Mouse (Mus musculus) brown adipose tissue, adult 24 weeks (tissue): ENCODE results near the gene Igfbp2. TPM values are rescaled to one million over a fixed set of nuclear protein-coding genes. Genes with fewer than 3 reads are reported as not detected.
A peak's percentile ranks its signal among the peaks of the same experiment; 100 is the strongest.

ENCODE experiments used
- H3K27ac ChIP-seq: fragments of 200-500 bp; replicated peaks from 2 replicates; pipeline ENCODE4 v1.5.1; 2012; ENCODE audit warnings: low read depth, mild to moderate bottlenecking, low read length
- H3K4me1 ChIP-seq: fragments of 200-500 bp; 2 replicates; pipeline ENCODE4 v1.6.1; 2012; ENCODE audit warnings: low read length, mixed read lengths; ENCODE audit not compliant: control insufficient read depth, insufficient read depth, insufficient read length
- H3K4me3 ChIP-seq: fragments of 200-500 bp; 2 replicates; pipeline ENCODE4 v1.5.1; 2012; ENCODE audit warnings: low read depth, mild to moderate bottlenecking, low read length, moderate library complexity; ENCODE audit not compliant: insufficient read depth
- polyA plus RNA-seq: library from polyadenylated mRNA; stranded (reverse); fragments of >200 nt; gene quantifications from 2 replicates; pipeline ENCODE4 v1.2.4, GENCODE M21; 2012; ENCODE audit not compliant: missing spikeins, insufficient read depth, insufficient read length

The Igfbp2 gene
- polyA plus RNA-seq, 1 experiment, result 1.1 TPM

DNA sequence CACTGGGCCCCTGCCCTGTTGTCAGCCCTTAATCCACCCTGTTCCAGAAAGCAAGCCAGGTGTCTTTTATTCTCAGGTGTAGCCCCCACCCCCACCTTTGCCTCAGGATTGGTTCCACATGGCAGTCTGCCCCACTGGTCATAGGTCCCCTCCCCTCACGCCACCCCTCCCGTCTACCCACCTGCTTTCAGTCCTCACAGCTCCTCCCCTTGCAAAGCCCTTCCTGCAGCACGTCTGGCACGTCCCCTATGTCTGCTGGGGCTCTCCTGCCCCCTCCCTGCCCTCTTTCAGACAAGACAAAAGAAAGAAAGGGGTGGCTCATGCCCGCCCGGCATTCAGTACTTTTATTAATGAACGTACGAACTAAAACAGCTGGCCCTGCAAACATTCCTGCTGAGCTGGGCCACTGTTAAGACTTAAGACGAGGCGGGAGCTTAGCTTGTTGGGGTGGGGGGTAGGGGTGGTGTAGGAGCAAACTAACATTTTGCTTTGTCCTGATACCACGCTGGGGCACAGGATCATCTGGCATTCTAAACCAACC lies 18.2 kb upstream of the Igfbp2 start:
- no peak overlapping the region for H3K4me3 ChIP-seq
- no peak overlapping the region for H3K27ac ChIP-seq
- H3K4me1 ChIP-seq, result no peaks in the 10 kb centered on the region

DNA sequence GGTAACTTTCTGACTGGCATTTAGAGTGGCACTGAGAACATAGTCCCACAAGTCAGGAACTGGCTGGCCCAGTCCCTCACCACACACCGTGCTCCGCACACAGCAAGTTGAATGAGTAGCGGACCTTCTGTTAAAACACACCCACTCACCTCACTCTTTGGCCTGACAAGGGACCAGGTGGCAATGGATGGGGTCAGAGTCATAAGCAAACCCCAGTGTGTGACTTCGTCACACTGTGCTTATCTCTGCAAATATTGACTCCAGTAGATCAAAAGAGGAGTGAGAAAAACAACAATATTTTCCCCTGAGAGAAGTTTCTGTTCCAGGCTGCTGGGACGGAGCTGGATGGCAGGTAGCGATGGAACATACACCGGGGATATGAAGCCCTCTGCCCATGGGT lies 15.0 kb upstream of the Igfbp2 start:
- no peaks in the 10 kb centered on the region for H3K4me1 ChIP-seq
- no peak overlapping the region for H3K27ac ChIP-seq
- H3K4me3 ChIP-seq, result no peak overlapping the region

DNA sequence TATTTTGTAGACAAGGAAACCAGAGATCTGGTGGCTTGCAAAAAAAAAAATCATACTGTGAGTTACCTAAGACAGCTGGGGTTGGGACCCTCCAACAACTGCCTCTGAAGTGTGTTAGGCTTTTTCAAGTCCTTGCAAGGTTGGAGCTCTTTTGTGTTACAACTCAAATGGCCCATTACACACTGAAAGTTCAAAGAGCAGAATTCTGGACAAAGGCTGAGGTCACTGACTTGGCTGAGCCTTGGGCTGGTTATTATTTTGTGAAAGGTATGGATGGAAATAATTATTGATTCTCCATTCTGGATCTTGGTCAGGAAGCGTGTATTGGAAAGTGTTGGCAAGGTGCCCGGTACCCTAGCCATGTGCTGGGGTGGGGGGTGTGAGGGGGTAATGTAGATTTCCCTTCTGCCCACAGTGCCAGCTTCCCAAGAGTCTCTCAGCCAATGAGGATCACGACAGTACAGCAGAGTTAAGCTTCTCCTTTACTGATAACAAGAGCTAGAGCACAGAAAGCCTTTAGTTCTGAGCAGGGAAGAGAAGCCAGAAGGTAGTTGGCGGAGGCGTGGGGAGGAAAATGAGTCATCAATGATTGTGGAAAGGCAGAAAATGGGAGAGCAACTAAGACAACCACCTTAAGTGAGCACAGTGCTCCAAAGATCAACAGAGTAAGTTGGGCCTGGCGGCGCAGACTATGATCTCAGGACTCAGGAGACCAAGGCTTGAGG lies 14.2 kb upstream of the Igfbp2 start:
- Histone ChIP-seq H3K4me3 (no peak overlapping the region), H3K27ac (no peak overlapping the region), H3K4me1 (no peaks in the 10 kb centered on the region)

DNA sequence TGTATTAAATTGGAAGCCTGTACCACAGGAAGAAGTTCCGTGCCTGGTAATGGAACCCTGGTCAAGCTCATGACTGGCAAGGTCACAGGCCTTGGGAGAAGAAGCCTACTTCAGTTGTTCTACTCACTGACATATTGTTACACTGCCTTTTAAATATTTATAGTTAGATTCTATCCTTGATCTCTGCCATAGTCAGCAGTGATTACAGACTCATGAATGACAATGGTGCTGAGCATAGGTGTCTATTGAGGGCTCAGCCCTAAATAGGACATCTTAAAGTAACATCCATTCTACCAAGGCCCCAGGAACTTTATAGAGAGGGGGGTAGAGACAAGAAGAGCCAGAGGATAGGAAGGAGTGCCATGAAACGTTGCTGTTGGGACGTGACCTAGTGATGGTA lies 13.2 kb upstream of the Igfbp2 start:
- H3K4me3 ChIP-seq, result no peak overlapping the region
- no peaks in the 10 kb centered on the region for H3K4me1 ChIP-seq
- no peak overlapping the region for H3K27ac ChIP-seq

DNA sequence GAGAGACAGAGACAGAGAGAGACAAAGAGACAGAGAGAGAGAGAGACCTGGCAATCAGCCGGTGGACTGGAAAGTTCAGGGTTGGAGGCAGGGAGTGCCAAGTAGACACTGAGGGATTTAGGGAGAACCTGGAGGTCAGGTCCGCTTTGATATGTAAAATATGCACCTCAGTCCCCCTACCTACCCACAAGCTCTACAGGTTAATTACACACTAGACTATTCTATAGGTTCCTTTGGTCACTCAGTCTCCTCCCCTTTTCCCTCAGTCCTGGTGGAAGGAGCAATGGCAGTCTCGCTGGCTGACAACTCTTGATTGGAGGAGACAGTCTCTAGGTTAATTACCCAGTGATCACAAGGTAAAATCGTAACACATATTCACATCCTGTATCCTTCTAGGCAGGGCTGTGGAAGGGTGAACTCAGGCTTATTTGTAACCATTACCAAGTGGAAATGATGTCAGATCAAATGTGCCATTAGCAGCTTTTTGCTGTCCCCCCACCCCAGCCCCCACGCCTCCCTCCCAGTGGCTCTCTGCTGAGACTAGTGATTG lies 11.1 kb upstream of the Igfbp2 start:
- no peaks in the 10 kb centered on the region for H3K4me1 ChIP-seq
- H3K4me3 ChIP-seq, result no peak overlapping the region

DNA sequence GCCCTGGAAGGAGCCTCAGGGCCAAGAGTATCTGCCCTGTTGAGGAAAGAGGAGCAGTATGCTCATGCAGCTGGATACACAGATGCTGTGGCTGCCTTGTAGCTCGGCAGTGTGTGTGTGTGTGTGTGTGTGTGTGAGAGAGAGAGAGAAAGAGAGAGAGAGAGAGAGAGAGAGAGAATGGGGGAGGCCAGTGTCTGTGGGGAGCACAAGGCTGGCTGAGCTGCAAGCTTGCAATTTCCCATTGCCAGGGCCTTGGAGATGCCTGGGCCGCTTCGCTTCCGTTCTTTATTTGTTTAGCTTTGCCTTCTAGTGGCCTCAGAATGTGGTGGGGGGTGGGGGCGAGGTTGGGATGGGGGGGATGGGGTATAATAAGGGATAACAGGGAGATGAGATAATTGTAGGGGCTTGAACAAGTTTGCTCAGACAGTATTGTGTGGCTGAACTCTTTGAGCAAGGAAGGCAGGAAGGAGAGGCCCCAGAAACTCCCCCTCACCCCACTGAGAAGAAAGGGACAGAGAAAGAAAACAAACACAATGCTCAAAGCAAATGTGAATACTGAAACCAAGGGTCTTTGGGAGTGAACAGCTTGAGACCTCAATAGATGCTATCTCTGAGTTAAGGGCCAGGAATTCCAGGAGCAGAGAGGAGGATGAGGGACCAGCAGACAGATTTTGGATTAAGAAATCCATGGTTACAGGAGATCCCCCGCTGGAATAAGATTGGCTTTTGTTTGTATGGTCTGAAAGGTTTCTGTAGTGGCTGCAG lies 10.5 kb upstream of the Igfbp2 start:
- no peak overlapping the region for H3K27ac ChIP-seq
- no peaks in the 10 kb centered on the region for H3K4me1 ChIP-seq
- no peak overlapping the region for H3K4me3 ChIP-seq

More for the DNA sequence above, 11.1 kb upstream of the Igfbp2 start:
- H3K27ac ChIP-seq, result no peak overlapping the region

DNA sequence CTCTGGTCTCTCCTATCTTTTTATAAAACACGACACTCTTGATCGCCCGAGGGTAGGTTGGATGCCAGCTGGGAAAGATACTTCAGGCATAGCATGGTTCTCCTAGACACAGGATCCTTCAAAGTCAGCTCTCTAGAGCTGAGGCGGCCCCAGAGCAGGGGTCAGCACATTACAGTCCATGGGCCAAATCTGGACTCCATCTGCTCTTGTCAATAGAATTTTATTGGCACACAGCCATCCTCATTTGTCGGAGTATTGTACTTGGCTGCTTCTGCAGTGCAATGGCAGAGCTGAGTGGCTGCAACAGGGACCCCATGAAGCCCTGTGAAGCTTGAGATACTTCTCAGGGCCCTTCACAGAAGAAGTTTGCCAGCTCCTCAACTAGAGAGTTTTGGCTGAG lies 9.1 kb upstream of the Igfbp2 start:
- Histone ChIP-seq H3K4me1 (no peaks in the 10 kb centered on the region), H3K27ac (no peak overlapping the region), H3K4me3 (no peak overlapping the region)

DNA sequence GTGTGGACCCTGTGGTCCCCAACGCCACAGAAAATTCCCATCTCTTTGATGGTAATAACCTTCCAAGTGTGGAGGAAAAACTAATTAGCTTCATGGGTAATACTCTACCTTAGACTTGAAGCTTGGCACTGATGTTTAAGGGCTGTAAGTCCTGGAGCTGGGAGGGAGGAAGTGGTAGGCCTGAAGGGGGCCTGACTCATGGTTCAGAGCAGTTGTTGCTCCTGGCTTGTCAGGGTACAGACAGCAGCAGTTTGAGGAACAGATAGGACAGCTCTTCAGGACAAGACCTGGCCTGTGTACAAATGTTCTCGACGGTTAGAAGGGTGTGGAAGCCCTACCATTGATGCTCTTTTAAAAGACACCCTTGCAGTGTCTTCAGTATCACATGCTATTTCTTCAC lies 8.7 kb upstream of the Igfbp2 start:
- H3K27ac ChIP-seq, result no peak overlapping the region
- H3K4me1 ChIP-seq, result no peaks in the 10 kb centered on the region
- H3K4me3 ChIP-seq, result no peak overlapping the region

DNA sequence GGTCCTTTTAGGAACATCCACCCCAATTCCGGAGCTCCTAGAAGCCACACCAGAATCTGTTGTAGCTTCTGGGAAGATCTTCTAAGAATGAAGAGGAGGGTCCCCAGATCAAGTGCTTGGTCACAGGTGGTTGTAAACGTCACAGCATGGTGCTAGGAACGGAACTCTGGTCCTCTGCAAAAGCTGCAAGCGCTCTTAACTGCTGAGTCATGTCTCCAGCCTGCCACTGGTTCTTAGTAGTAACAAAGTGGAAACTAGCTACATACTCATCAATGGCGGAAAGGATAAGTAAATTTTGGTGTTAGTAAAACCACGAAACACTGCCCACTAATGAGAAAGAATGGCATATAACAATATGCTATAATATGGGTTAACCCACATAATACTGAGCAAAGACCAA lies 4.3 kb upstream of the Igfbp2 start:
- Histone ChIP-seq H3K4me3 (no peak overlapping the region), H3K27ac (no peak overlapping the region), H3K4me1 (no peaks in the 10 kb centered on the region)

DNA sequence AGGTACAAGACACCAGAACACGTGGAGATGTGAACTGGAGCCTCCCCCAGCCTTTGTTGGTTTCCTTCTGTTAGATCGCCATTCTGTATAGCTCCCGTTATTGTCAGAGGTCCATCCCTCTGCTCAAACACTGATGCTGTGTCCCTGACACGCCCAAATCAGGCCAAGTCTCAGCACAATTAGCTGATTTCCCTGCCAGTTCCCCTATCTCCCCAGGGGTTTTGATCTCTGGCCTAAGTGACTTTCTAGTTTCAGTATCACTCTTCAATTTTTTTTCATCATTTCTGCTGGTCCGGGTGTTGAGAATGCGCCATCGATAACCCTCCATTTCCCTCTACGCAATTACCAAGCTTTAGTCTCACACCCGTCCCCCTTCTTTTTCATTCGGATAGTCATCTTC lies 1.4 kb upstream of the Igfbp2 start:
- no peaks in the 10 kb centered on the region for H3K4me1 ChIP-seq
- no peak overlapping the region for H3K27ac ChIP-seq

DNA sequence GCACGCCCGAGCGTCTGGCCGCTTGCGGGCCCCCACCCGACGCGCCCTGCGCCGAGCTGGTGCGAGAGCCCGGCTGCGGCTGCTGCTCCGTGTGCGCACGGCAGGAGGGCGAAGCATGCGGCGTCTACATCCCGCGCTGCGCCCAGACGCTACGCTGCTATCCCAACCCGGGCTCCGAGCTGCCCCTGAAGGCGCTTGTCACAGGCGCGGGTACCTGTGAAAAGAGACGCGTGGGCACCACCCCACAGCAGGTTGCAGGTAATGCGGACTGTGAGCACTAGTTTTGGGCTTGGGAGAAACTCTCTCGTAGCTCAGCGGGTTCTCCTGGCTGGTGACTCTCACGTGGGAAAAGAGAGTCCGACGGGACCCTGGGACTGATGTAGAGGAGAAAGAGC lies 401 bp downstream of the Igfbp2 start:
- H3K4me1 ChIP-seq, result no peaks in the 10 kb centered on the region
- H3K27ac ChIP-seq, result no peak overlapping the region
- peak overlapping the region; percentile 23 for H3K4me3 ChIP-seq

More for the DNA sequence above, 1.4 kb upstream of the Igfbp2 start:
- H3K4me3 ChIP-seq, result no peak overlapping the region

DNA sequence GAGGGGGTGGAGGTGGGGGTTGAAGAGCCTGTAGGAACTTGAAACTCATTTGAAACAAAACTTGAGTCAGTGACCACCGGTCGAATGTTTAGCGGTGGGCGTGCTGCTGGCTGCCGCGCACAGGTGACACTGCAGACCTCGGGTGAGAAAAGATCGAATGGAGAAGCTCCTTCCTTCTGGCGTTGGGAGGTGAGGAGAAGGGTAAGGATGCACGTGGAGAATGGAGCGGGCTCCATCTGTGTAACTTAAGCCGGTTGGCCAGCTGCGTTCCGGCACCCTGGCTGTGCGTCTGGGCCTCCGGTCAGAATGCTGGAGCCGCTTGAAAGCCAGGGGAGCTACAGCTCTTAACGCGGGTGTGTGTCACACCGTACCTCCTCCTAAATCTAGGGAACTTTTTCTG lies 983 bp downstream of the Igfbp2 start:
- H3K4me3 ChIP-seq, result no peak overlapping the region
- no peak overlapping the region for H3K27ac ChIP-seq
- H3K4me1 ChIP-seq, result no peaks in the 10 kb centered on the region

DNA sequence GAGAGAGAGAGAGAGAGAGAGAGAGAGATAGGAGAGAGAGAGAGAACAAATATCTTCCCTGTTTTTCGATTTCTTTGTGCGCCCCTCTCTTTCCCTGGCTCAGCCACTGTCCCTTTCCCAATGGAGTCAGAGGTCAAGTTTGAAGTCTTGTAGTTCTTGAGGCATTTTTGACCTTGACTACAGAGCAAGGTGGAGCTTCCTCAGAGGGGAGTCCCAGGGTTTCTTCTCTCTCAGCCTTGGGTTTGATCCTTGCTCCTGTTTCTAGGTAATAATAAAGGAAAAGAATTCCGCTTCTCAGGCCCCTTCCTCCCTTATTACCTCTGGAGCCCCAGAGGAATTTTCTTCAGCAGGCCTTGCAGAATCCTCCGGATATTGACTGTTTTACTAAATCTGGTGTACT lies 1.6 kb downstream of the Igfbp2 start:
- Histone ChIP-seq H3K4me1 (no peaks in the 10 kb centered on the region), H3K27ac (no peak overlapping the region), H3K4me3 (no peak overlapping the region)

DNA sequence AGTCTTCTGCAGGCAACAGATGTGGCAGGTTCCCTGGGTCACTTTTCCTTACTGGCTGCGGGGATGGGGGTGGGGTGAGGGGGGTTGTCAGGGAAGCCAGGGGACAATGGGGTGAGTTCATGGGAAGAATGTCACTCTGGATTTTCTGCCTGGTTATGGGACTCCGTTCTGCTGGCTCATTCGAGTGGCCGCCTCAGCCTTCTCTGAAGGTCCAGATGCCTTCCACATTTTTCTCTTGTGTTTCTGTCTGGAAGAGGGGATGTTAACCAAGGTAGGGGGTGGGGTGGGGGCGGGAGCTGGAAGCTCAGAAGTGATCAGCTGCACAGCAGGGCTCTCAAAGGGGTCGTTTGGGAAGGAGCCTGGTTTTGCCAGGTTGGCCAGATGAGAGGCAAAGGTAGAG lies 2.1 kb downstream of the Igfbp2 start:
- no peak overlapping the region for H3K27ac ChIP-seq
- H3K4me1 ChIP-seq, result no peaks in the 10 kb centered on the region
- H3K4me3 ChIP-seq, result no peak overlapping the region

DNA sequence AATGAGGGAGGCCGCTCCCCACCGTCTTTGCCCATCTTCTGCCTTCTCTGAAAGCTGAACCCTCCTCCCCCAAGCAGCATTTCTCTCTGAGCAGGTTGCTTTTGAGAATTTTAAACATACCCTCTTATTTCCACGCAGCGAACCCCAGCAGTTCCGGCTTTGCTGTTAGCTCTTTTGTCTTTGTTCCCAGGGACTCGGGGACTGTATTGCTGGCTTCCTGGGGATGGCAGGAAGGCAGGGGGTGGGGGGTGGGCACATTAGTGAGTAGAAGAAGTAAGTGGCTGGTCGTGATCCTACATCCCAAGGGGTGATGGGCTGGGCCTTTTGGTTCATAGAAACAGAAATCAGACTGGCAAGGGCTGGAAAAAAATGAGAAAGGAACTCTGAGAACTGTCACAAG lies 2.6 kb downstream of the Igfbp2 start:
- Histone ChIP-seq H3K4me1 (no peaks in the 10 kb centered on the region), H3K4me3 (no peak overlapping the region), H3K27ac (no peak overlapping the region)
